Mouse (Mus musculus) bone marrow macrophage, adult 2 months (primary cell): ENCODE data around the gene Creb3.

Experiments used
- CTCF ChIP-seq: IDR thresholded peaks from 2 replicates; pipeline ENCODE4 v1.5.1; 2012; ENCODE audit warnings: low read depth, mild to moderate bottlenecking, low read length, moderate library complexity
- POLR2A ChIP-seq: IDR thresholded peaks from 2 replicates; pipeline ENCODE4 v1.6.1; 2012; ENCODE audit warnings: mild to moderate bottlenecking, low read depth, low read length, borderline replicate concordance

- no peak for TF ChIP-seq CTCF
- no peak for TF ChIP-seq POLR2A
Observed at GRCm38 (mm10) chr4:43581381-43581780, 19.2 kb downstream of the Creb3 start.
